Mouse (Mus musculus) MEL (cell line): ENCODE data around the gene Acox3. TPM values are rescaled to one million over a fixed set of nuclear protein-coding genes. Genes with fewer than 3 reads are reported as not detected.

Source experiments
- DNase-seq: peaks from one replicate; pipeline ENCODE4 v3.0.0; 2011; ENCODE audit warnings: low read depth, low spot score
- H3K27ac ChIP-seq: 2 replicates; pipeline ENCODE4 v1.5.1; 2012; ENCODE audit warnings: low read depth, mild to moderate bottlenecking, control low read depth, low read length, moderate library complexity; ENCODE audit not compliant: control insufficient read depth
- H3K27me3 ChIP-seq, 2 experiments: fragments of 150-350 bp in 1 of 2; sonication (generic) in 1 of 2; 2 replicates each; pipeline ENCODE4 v1.6.1; 2012; ENCODE audit warnings: low read length in 2 of 2, mild to moderate bottlenecking in 2 of 2, improper control_type of control experiment in 1 of 2, moderate library complexity in 1 of 2; ENCODE audit not compliant: insufficient read depth in 2 of 2, control insufficient read depth in 1 of 2
- H3K36me3 ChIP-seq, 2 experiments: 2 replicates each; pipeline ENCODE4 v1.6.1; 2012 to 2014; ENCODE audit warnings: low read length in 2 of 2, improper control_type of control experiment in 1 of 2, inconsistent platforms in 1 of 2, mild to moderate bottlenecking in 1 of 2; ENCODE audit not compliant: insufficient read depth in 2 of 2, control insufficient read depth in 1 of 2
- H3K4me1 ChIP-seq, 2 experiments: fragments of 150-350 bp in 1 of 2; sonication (generic) in 1 of 2; 2 replicates each; pipeline ENCODE4 v1.6.1; 2012; ENCODE audit warnings: low read length in 2 of 2, improper control_type of control experiment in 1 of 2, mild to moderate bottlenecking in 1 of 2; ENCODE audit not compliant: insufficient read depth in 2 of 2, control insufficient read depth in 1 of 2
- H3K4me3 ChIP-seq, 2 experiments: fragments of 150-350 bp in 1 of 2; sonication (generic) in 1 of 2; 2 replicates each; pipeline ENCODE4 v1.5.1; 2012; ENCODE audit warnings: low read depth in 2 of 2, low read length in 2 of 2, mild to moderate bottlenecking in 2 of 2, moderate library complexity in 2 of 2, control low read depth in 1 of 2, improper control_type of control experiment in 1 of 2; ENCODE audit not compliant: control insufficient read depth in 1 of 2, insufficient read depth in 1 of 2
- H3K79me2 ChIP-seq: 2 replicates; pipeline ENCODE4 v1.6.1; 2012; ENCODE audit warnings: mild to moderate bottlenecking, low read length, moderate library complexity; ENCODE audit not compliant: control insufficient read depth, poor library complexity, insufficient read depth
- H3K9ac ChIP-seq: 2 replicates; pipeline ENCODE4 v1.6.1; 2012; ENCODE audit warnings: low read depth, mild to moderate bottlenecking, control low read depth, low read length, moderate library complexity; ENCODE audit not compliant: control insufficient read depth, poor library complexity, severe bottlenecking
- H3K9me3 ChIP-seq: fragments of 150-350 bp; sonication (generic); replicated peaks from 2 replicates; pipeline ENCODE4 v1.6.1; 2012; ENCODE audit warnings: mild to moderate bottlenecking, low read length, improper control_type of control experiment, moderate library complexity; ENCODE audit not compliant: insufficient read depth
- GATA1 ChIP-seq: IDR thresholded peaks from 2 replicates; pipeline ENCODE4 v1.6.1; 2011; ENCODE audit warnings: low read depth, low read length, improper control_type of control experiment
- JUND ChIP-seq: IDR thresholded peaks from 2 replicates; pipeline ENCODE4 v1.6.1; 2011; ENCODE audit warnings: low read depth, mild to moderate bottlenecking, improper control_type of control experiment, low read length
- KAT2A ChIP-seq: conservative IDR thresholded peaks from 2 replicates; pipeline ENCODE4 v1.6.1; 2012; ENCODE audit warnings: low read depth, low read length, improper control_type of control experiment, inconsistent platforms
- MAFK ChIP-seq: IDR thresholded peaks from 2 replicates; pipeline ENCODE4 v1.6.1; 2011; ENCODE audit warnings: low read depth, mild to moderate bottlenecking, low read length, improper control_type of control experiment, borderline replicate concordance
- MAX ChIP-seq: IDR thresholded peaks from 2 replicates; pipeline ENCODE4 v1.6.1; 2011; ENCODE audit warnings: low read length, improper control_type of control experiment
- MAZ ChIP-seq: IDR thresholded peaks from 2 replicates; pipeline ENCODE4 v1.6.1; 2012; ENCODE audit warnings: low read depth, mild to moderate bottlenecking, inconsistent platforms, low read length, improper control_type of control experiment
- MEF2A ChIP-seq: IDR thresholded peaks from 2 replicates; pipeline ENCODE4 v1.6.1; 2014; ENCODE audit warnings: low read depth, mild to moderate bottlenecking, inconsistent platforms, low read length, improper control_type of control experiment; ENCODE audit not compliant: poor library complexity, insufficient replicate concordance, severe bottlenecking; ENCODE audit errors: extremely low read depth
- MYB ChIP-seq: IDR thresholded peaks from 2 replicates; pipeline ENCODE4 v1.6.1; 2011; ENCODE audit warnings: mild to moderate bottlenecking, low read depth, low read length, improper control_type of control experiment
- NRF1 ChIP-seq: IDR thresholded peaks from 2 replicates; pipeline ENCODE4 v1.6.1; 2014; ENCODE audit warnings: low read depth, mild to moderate bottlenecking, inconsistent platforms, low read length, improper control_type of control experiment, moderate library complexity; ENCODE audit not compliant: poor library complexity, insufficient read depth, severe bottlenecking
- POLR2A ChIP-seq, 2 experiments: IDR thresholded peaks; 2 replicates each; pipeline ENCODE4 v1.6.1; 2011 to 2012; ENCODE audit warnings: low read length in 2 of 2, mild to moderate bottlenecking in 2 of 2, control low read depth in 1 of 2, improper control_type of control experiment in 1 of 2, low read depth in 1 of 2, moderate library complexity in 1 of 2; ENCODE audit not compliant: control insufficient read depth in 1 of 2, insufficient read depth in 1 of 2, poor library complexity in 1 of 2
- POLR2AphosphoS2 ChIP-seq: IDR thresholded peaks from 2 replicates; pipeline ENCODE4 v1.6.1; 2011; ENCODE audit warnings: low read length, improper control_type of control experiment
- SMC3 ChIP-seq: IDR thresholded peaks from 2 replicates; pipeline ENCODE4 v1.6.1; 2011; ENCODE audit warnings: low read depth, low read length, improper control_type of control experiment
- TAL1 ChIP-seq: IDR thresholded peaks from 2 replicates; pipeline ENCODE4 v1.6.1; 2012; ENCODE audit warnings: mild to moderate bottlenecking, inconsistent platforms, low read length, moderate library complexity, mixed read lengths
- TBP ChIP-seq: IDR thresholded peaks from 2 replicates; pipeline ENCODE4 v1.8.0; 2011; ENCODE audit warnings: low read depth, low read length, improper control_type of control experiment
- TCF12 ChIP-seq: IDR thresholded peaks from 2 replicates; pipeline ENCODE4 v1.6.1; 2014; ENCODE audit warnings: low read depth, mild to moderate bottlenecking, inconsistent platforms, low read length, improper control_type of control experiment, moderate library complexity
- USF1 ChIP-seq: IDR thresholded peaks from 2 replicates; pipeline ENCODE4 v1.6.1; 2014; ENCODE audit warnings: low read depth, mild to moderate bottlenecking, inconsistent platforms, low read length, improper control_type of control experiment, moderate library complexity
- ZKSCAN1 ChIP-seq: IDR thresholded peaks from 2 replicates; pipeline ENCODE4 v1.6.1; 2012; ENCODE audit warnings: low read depth, mild to moderate bottlenecking, inconsistent platforms, low read length, improper control_type of control experiment, moderate library complexity
- ZNF384 ChIP-seq: IDR thresholded peaks from 2 replicates; pipeline ENCODE4 v1.6.1; 2012; ENCODE audit warnings: low read depth, mild to moderate bottlenecking, inconsistent platforms, low read length, improper control_type of control experiment
- polyA plus RNA-seq, 2 experiments: library from polyadenylated mRNA; stranded (reverse) in 1 of 2; unstranded in 1 of 2; fragments of >175 nt in 1 of 2; fragments of >200 nt in 1 of 2; gene quantifications; 2 replicates each; pipeline versions ENCODE4 v1.2.1 to v1.2.4; 2012; ENCODE audit warnings: low replicate concordance in 2 of 2, low read depth in 1 of 2; ENCODE audit not compliant: insufficient read length in 2 of 2, insufficient read depth in 1 of 2, missing spikeins in 1 of 2
- total RNA-seq: library from RNA; depleted of rRNA; stranded (reverse); fragments of 300-350 nt; gene quantifications from 2 replicates; pipeline ENCODE4 v1.2.3, GENCODE M21; 2012

The Acox3 gene
- total and polyA plus RNA-seq, 3 experiments: 6.5 to 11.4 TPM; not detected in 1

GRCm38 (mm10) chr5:35607784-35608183 lies 24.9 kb downstream of the Acox3 start:
- H3K27me3 ChIP-seq: no peaks in the 10 kb centered on the region
- DNase-seq: no peak
- no peaks in the 10 kb centered on the region for H3K9me3 ChIP-seq
- no peaks in the 10 kb centered on the region for H3K36me3 ChIP-seq
- H3K4me3 ChIP-seq: no peak overlapping the region
- no peaks in the 10 kb centered on the region for H3K4me1 ChIP-seq
- no peak overlapping the region for H3K9ac ChIP-seq
- H3K79me2 ChIP-seq: no peaks in the 10 kb centered on the region
- no peak for TF ChIP-seq MAX
- TF ChIP-seq TAL1: no peak
- TF ChIP-seq GATA1: no peak
- no peak for TF ChIP-seq ZNF384
- no peak for TF ChIP-seq ZKSCAN1
- TF ChIP-seq SMC3: no peak
- TF ChIP-seq, all 39 proteins: peak for 0
- H3K27ac ChIP-seq: no peak overlapping the region

- no peak for TF ChIP-seq TCF12
- no peak for TF ChIP-seq ZKSCAN1
- TF ChIP-seq POLR2A (IDR thresholded peaks at IDR 0.05; ENCODE audit: control insufficient read depth in 1 of 2, insufficient read depth in 1 of 2, low read depth in 1 of 2, low read length in 2 of 2, poor library complexity in 1 of 2): no peak
- no peak for TF ChIP-seq TBP
- TF ChIP-seq JUND: no peak
- TF ChIP-seq MEF2A: no peak
- TF ChIP-seq USF1: no peak
- TF ChIP-seq NRF1: no peak
- no peak for TF ChIP-seq KAT2A
- TF ChIP-seq POLR2AphosphoS2: no peak
- TF ChIP-seq MYB: no peak
- no peak for TF ChIP-seq MAZ
- no peak for TF ChIP-seq MAFK
- Histone ChIP-seq H3K79me2 (no peaks in the 10 kb centered on the region), H3K4me3 (no peak overlapping the region), H3K4me1 (no peaks in the 10 kb centered on the region), H3K36me3 (no peaks in the 10 kb centered on the region), H3K9me3 (no peaks in the 10 kb centered on the region), H3K9ac (no peak overlapping the region), H3K27ac (no peak overlapping the region), H3K27me3 (no peaks in the 10 kb centered on the region)
- no peak for DNase-seq
These were observed 25.7 kb downstream of the Acox3 start for GRCm38 (mm10) chr5:35608559-35608958.
